Mouse (Mus musculus) megakaryocyte, embryonic 14.5 days (primary cell): ENCODE measurements around the gene Prkd2.

Source experiments
- FLI1 ChIP-seq: IDR thresholded peaks from 2 replicates; pipeline ENCODE4 v1.6.1; 2012; ENCODE audit warnings: low read length, inconsistent platforms, mixed read lengths
- GATA1 ChIP-seq: IDR thresholded peaks from 3 replicates; pipeline ENCODE4 v1.6.1; 2012; ENCODE audit warnings: mixed read lengths, low read length, inconsistent platforms, borderline replicate concordance

GRCm38 (mm10) chr7:16885905-16886304 lies 43.2 kb downstream of the Prkd2 start:
- TF ChIP-seq GATA1 = no peak
- no peak for TF ChIP-seq FLI1
